Mouse (Mus musculus): ENCODE data around the gene Smpdl3a. TPM values are rescaled to one million over a fixed set of nuclear protein-coding genes. Genes with fewer than 3 reads are reported as not detected.

Smpdl3a gene
- polyA plus RNA-seq, 1 experiment from 2014 or later, result 41.4 TPM

GRCm38 (mm10) chr10:57812161-57812856, 18.2 kb downstream of the Smpdl3a start:
- no peak overlapping the region for H3K4me3 ChIP-seq (ENCODE audit: low read length)
- H3K27ac ChIP-seq (ENCODE audit: low read depth, low read length), result no peak overlapping the region
- H3K9ac ChIP-seq (ENCODE audit: low read depth, low read length), result no peak overlapping the region
- H3K27me3 ChIP-seq (replicated peaks; ENCODE audit: control insufficient read depth, insufficient read depth, low read length), result no peaks in the 10 kb centered on the region
- no peaks in the 10 kb centered on the region for H3K9me3 ChIP-seq (ENCODE audit: control insufficient read depth, low read length)
- H3K4me2 ChIP-seq (ENCODE audit: low read length), result no peak overlapping the region
- H3K36me3 ChIP-seq (ENCODE audit: control insufficient read depth, insufficient read depth, low read length), result no peaks in the 10 kb centered on the region; the same call in 1 of the 2 replicates
- H3K4me1 ChIP-seq (ENCODE audit: control insufficient read depth, insufficient read depth, low read depth, low read length), result no peaks in the 10 kb centered on the region
- ATAC-seq, result no peak
- 91% methylated on average over 5 of the region's 5 CpGs for WGBS

GRCm38 (mm10) chr10:57814295-57814694, 20.2 kb downstream of the Smpdl3a start:
- Histone ChIP-seq H3K4me1 (ENCODE audit: control insufficient read depth, insufficient read depth, low read depth, low read length) (no peaks in the 10 kb centered on the region), H3K36me3 (ENCODE audit: control insufficient read depth, insufficient read depth, low read length) (no peaks in the 10 kb centered on the region; the same call in 1 of the 2 replicates), H3K27ac (ENCODE audit: low read depth, low read length) (no peak overlapping the region), H3K9ac (ENCODE audit: low read depth, low read length) (no peak overlapping the region), H3K4me2 (ENCODE audit: low read length) (no peak overlapping the region), H3K4me3 (ENCODE audit: low read length) (no peak overlapping the region), H3K9me3 (ENCODE audit: control insufficient read depth, low read length) (no peaks in the 10 kb centered on the region), H3K27me3 (replicated peaks; ENCODE audit: control insufficient read depth, insufficient read depth, low read length) (no peaks in the 10 kb centered on the region)
- WGBS, result 68% methylated on average over 2 of the region's 2 CpGs
- no peak for ATAC-seq

- H3K36me3 ChIP-seq (ENCODE audit: control insufficient read depth, insufficient read depth, low read length), result no peaks in the 10 kb centered on the region; the same call in 1 of the 2 replicates
- no peaks in the 10 kb centered on the region for H3K4me1 ChIP-seq (ENCODE audit: control insufficient read depth, insufficient read depth, low read depth, low read length)
- no peak overlapping the region for H3K27ac ChIP-seq (ENCODE audit: low read depth, low read length)
- WGBS, result 76% methylated on average over 6 of the region's 6 CpGs
- H3K4me3 ChIP-seq (ENCODE audit: low read length), result no peak overlapping the region
- no peak for ATAC-seq
- no peak overlapping the region for H3K9ac ChIP-seq (ENCODE audit: low read depth, low read length)
- H3K4me2 ChIP-seq (ENCODE audit: low read length), result no peak overlapping the region
- H3K9me3 ChIP-seq (ENCODE audit: control insufficient read depth, low read length), result no peaks in the 10 kb centered on the region
- H3K27me3 ChIP-seq (replicated peaks; ENCODE audit: control insufficient read depth, insufficient read depth, low read length), result no peaks in the 10 kb centered on the region
Observed at GRCm38 (mm10) chr10:57815869-57816268, 21.7 kb downstream of the Smpdl3a start.

- no peak for ATAC-seq
- Histone ChIP-seq H3K27me3 (replicated peaks; ENCODE audit: control insufficient read depth, insufficient read depth, low read length) (no peaks in the 10 kb centered on the region), H3K4me3 (ENCODE audit: low read length) (no peak overlapping the region), H3K27ac (ENCODE audit: low read depth, low read length) (no peak overlapping the region), H3K9ac (ENCODE audit: low read depth, low read length) (no peak overlapping the region), H3K4me2 (ENCODE audit: low read length) (no peak overlapping the region), H3K4me1 (ENCODE audit: control insufficient read depth, insufficient read depth, low read depth, low read length) (peaks cover 4% of the 10 kb centered on the region; the same call in 1 of the 2 replicates), H3K36me3 (ENCODE audit: control insufficient read depth, insufficient read depth, low read length) (no peaks in the 10 kb centered on the region), H3K9me3 (ENCODE audit: control insufficient read depth, low read length) (no peaks in the 10 kb centered on the region)
- WGBS, result 96% methylated on average over 2 of the region's 2 CpGs
Observed at GRCm38 (mm10) chr10:57819209-57819608, 25.1 kb downstream of the Smpdl3a start.

- Histone ChIP-seq H3K27ac (ENCODE audit: low read depth, low read length) (peak overlapping the region; percentile 48; the same call in 1 of the 2 replicates), H3K9me3 (ENCODE audit: control insufficient read depth, low read length) (no peaks in the 10 kb centered on the region), H3K36me3 (ENCODE audit: control insufficient read depth, insufficient read depth, low read length) (no peaks in the 10 kb centered on the region), H3K4me3 (ENCODE audit: low read length) (no peak overlapping the region), H3K9ac (ENCODE audit: low read depth, low read length) (no peak overlapping the region), H3K4me2 (ENCODE audit: low read length) (no peak overlapping the region), H3K27me3 (replicated peaks; ENCODE audit: control insufficient read depth, insufficient read depth, low read length) (no peaks in the 10 kb centered on the region), H3K4me1 (ENCODE audit: control insufficient read depth, insufficient read depth, low read depth, low read length) (peaks cover 4% of the 10 kb centered on the region; the same call in 1 of the 2 replicates)
- WGBS, result 5% methylated on average over 3 of the region's 3 CpGs
- peak; percentile 95 for ATAC-seq
Observed at GRCm38 (mm10) chr10:57822473-57822872, 28.3 kb downstream of the Smpdl3a start.

- Histone ChIP-seq H3K4me1 (ENCODE audit: control insufficient read depth, insufficient read depth, low read depth, low read length) (no peaks in the 10 kb centered on the region), H3K27ac (ENCODE audit: low read depth, low read length) (no peak overlapping the region), H3K27me3 (replicated peaks; ENCODE audit: control insufficient read depth, insufficient read depth, low read length) (no peaks in the 10 kb centered on the region), H3K9me3 (ENCODE audit: control insufficient read depth, low read length) (no peaks in the 10 kb centered on the region), H3K9ac (ENCODE audit: low read depth, low read length) (no peak overlapping the region), H3K4me2 (ENCODE audit: low read length) (no peak overlapping the region), H3K4me3 (ENCODE audit: low read length) (no peak overlapping the region), H3K36me3 (ENCODE audit: control insufficient read depth, insufficient read depth, low read length) (no peaks in the 10 kb centered on the region)
- WGBS, result 11% methylated on average over 5 of the region's 5 CpGs
- ATAC-seq, result peak; percentile 94
Observed at GRCm38 (mm10) chr10:57828649-57829048, 34.5 kb downstream of the Smpdl3a start.

GRCm38 (mm10) chr10:57829621-57830020, 35.5 kb downstream of the Smpdl3a start:
- Histone ChIP-seq H3K9ac (ENCODE audit: low read depth, low read length) (no peak overlapping the region), H3K4me2 (ENCODE audit: low read length) (no peak overlapping the region), H3K4me3 (ENCODE audit: low read length) (no peak overlapping the region), H3K4me1 (ENCODE audit: control insufficient read depth, insufficient read depth, low read depth, low read length) (no peaks in the 10 kb centered on the region), H3K27me3 (replicated peaks; ENCODE audit: control insufficient read depth, insufficient read depth, low read length) (no peaks in the 10 kb centered on the region), H3K9me3 (ENCODE audit: control insufficient read depth, low read length) (no peaks in the 10 kb centered on the region), H3K36me3 (ENCODE audit: control insufficient read depth, insufficient read depth, low read length) (no peaks in the 10 kb centered on the region), H3K27ac (ENCODE audit: low read depth, low read length) (no peak overlapping the region)
- WGBS, result 55% methylated on average over 3 of the region's 3 CpGs
- ATAC-seq, result peak; percentile 73; the same call in 1 of the 2 replicates

- WGBS, result 97% methylated on average over 1 of the region's 1 CpGs
- Histone ChIP-seq H3K27me3 (replicated peaks; ENCODE audit: control insufficient read depth, insufficient read depth, low read length) (no peaks in the 10 kb centered on the region), H3K27ac (ENCODE audit: low read depth, low read length) (no peak overlapping the region), H3K4me1 (ENCODE audit: control insufficient read depth, insufficient read depth, low read depth, low read length) (no peaks in the 10 kb centered on the region), H3K4me2 (ENCODE audit: low read length) (no peak overlapping the region), H3K36me3 (ENCODE audit: control insufficient read depth, insufficient read depth, low read length) (no peaks in the 10 kb centered on the region), H3K4me3 (ENCODE audit: low read length) (no peak overlapping the region), H3K9ac (ENCODE audit: low read depth, low read length) (no peak overlapping the region), H3K9me3 (ENCODE audit: control insufficient read depth, low read length) (no peaks in the 10 kb centered on the region)
- no peak for ATAC-seq
Observed at GRCm38 (mm10) chr10:57835094-57835493, 41.0 kb downstream of the Smpdl3a start.

GRCm38 (mm10) chr10:57835982-57836381, 41.8 kb downstream of the Smpdl3a start:
- ATAC-seq, result no peak
- H3K27me3 ChIP-seq (replicated peaks; ENCODE audit: control insufficient read depth, insufficient read depth, low read length), result no peaks in the 10 kb centered on the region
- H3K9ac ChIP-seq (ENCODE audit: low read depth, low read length), result no peak overlapping the region
- H3K36me3 ChIP-seq (ENCODE audit: control insufficient read depth, insufficient read depth, low read length), result no peaks in the 10 kb centered on the region
- H3K4me1 ChIP-seq (ENCODE audit: control insufficient read depth, insufficient read depth, low read depth, low read length), result no peaks in the 10 kb centered on the region
- no peak overlapping the region for H3K27ac ChIP-seq (ENCODE audit: low read depth, low read length)
- no peak overlapping the region for H3K4me2 ChIP-seq (ENCODE audit: low read length)
- no peak overlapping the region for H3K4me3 ChIP-seq (ENCODE audit: low read length)
- H3K9me3 ChIP-seq (ENCODE audit: control insufficient read depth, low read length), result no peaks in the 10 kb centered on the region
